Comparison of ENCODE assay signal across 14 mouse cellular contexts in genomic region chr15:102262582-102262981, GRCm38 (mm10). TPM values are rescaled to one million over a fixed set of nuclear protein-coding genes. Genes with fewer than 3 reads are reported as not detected.
DNase-seq lines count a peak whose midpoint lies in the region; ATAC-seq lines count a peak whose summit lies in the region.
"Had no signal": no experiment of that assay in that cellular context is flagged by ENCODE, and none has a peak within 500 bp of the region (broad histone marks: within the 10 kb centered on the region; RNA-seq: fewer than 3 reads in every experiment).

No protein-coding gene starts in this region.

- H3K4me2 ChIP-seq in embryonic facial prominence, embryonic 14.5 days (ENCODE audit: low read depth, low read length), result no peak overlapping the region
- H3K4me2 ChIP-seq: hindbrain, embryonic 15.5 days; kidney, embryonic 15.5 days had no signal

- DNase-seq in A20 (ENCODE audit: low read depth, low spot score), result peak; percentile 23
- peak; percentile 82 for DNase-seq in embryonic facial prominence, embryonic 14.5 days (ENCODE audit: low spot score)
- no peak for DNase-seq in natural killer cell, adult 2 months (ENCODE audit: low spot score in 2 of 2)
- no peak for DNase-seq in cerebellum, postnatal 4 days (ENCODE audit: low spot score in 2 of 2)
- no peak for DNase-seq in embryo, embryonic 9.5 days (ENCODE audit: extremely low spot score)
- DNase-seq: cerebellum, postnatal 10 days; gastrocnemius, postnatal 25 days; lung, adult 18-20 months had no signal

- no peak overlapping the region for H3K9ac ChIP-seq in embryonic facial prominence, embryonic 14.5 days (ENCODE audit: low read depth, low read length)
- H3K9ac ChIP-seq: hindbrain, embryonic 15.5 days; kidney, embryonic 15.5 days had no signal

- H3K36me3 ChIP-seq in embryonic facial prominence, embryonic 14.5 days (ENCODE audit: control insufficient read depth, insufficient read depth, low read length), result no peaks in the 10 kb centered on the region
- H3K36me3 ChIP-seq: hindbrain, embryonic 15.5 days; kidney, embryonic 15.5 days had no signal

- H3K4me1 ChIP-seq in embryonic facial prominence, embryonic 14.5 days (ENCODE audit: control insufficient read depth, insufficient read depth, low read length), result peaks cover 25% of the 10 kb centered on the region; the same call in 1 of the 2 replicates

- no peaks in the 10 kb centered on the region for H3K27me3 ChIP-seq in embryonic facial prominence, embryonic 14.5 days (replicated peaks; ENCODE audit: control insufficient read depth, insufficient read depth, low read length)

- H3K4me3 ChIP-seq in embryonic facial prominence, embryonic 14.5 days (ENCODE audit: low read depth, low read length), result no peak overlapping the region
- H3K4me3 ChIP-seq: hindbrain, embryonic 15.5 days; kidney, embryonic 15.5 days had no signal

- no peaks in the 10 kb centered on the region for H3K9me3 ChIP-seq in embryonic facial prominence, embryonic 14.5 days (ENCODE audit: control insufficient read depth, low read length)
- H3K9me3 ChIP-seq: hindbrain, embryonic 15.5 days; kidney, embryonic 15.5 days had no signal

- ATAC-seq in CD4-positive, CD25-positive, alpha-beta regulatory T cell, adult 4 months, result peak; percentile 10
- ATAC-seq in embryonic facial prominence, embryonic 14.5 days (ENCODE audit: low read depth), result peak; percentile 61
- 0 out of 2 replicates have a peak, but pooled peaks have one; percentile 12 for ATAC-seq in megakaryocyte, adult 5-6 weeks (ENCODE audit: poor library complexity, severe bottlenecking)

- H3K27ac ChIP-seq in embryonic facial prominence, embryonic 14.5 days (replicated peaks; ENCODE audit: low read depth, low read length), result peak overlapping the region; percentile 71; the same call in 1 of the 2 replicates
- H3K27ac ChIP-seq: hindbrain, embryonic 15.5 days; kidney, embryonic 15.5 days had no signal

- 39% methylated on average over 7 of the region's 7 CpGs for WGBS in embryonic facial prominence, embryonic 14.5 days

RNA-seq across cellular contexts. Expression of gene Rarg, which starts 5.3 kb away (rescaled TPM):
- polyA plus RNA-seq in CD4-positive, CD25-positive, alpha-beta regulatory T cell, adult 4 months (2017; shearing (Covaris generic)), result 10 to 100 TPM; 17.7 to 18.3 TPM
- 73.8 and 75.3 TPM in 2 replicates for polyA plus RNA-seq in embryonic facial prominence, embryonic 14.5 days (2014; fragmentation: Nextera tagmentation; extraction: Ambion mirVana)
- total RNA-seq in megakaryocyte, adult 5-6 weeks (2015), result 34.6 and 39.9 TPM in 2 replicates
- 30.8 and 31.9 TPM in 2 replicates for total RNA-seq in megakaryocyte, adult 5-6 weeks (2017)

RNA-seq across cellular contexts. Expression of gene Gm9918, which starts 7.8 kb away (rescaled TPM):
- not detected for polyA plus RNA-seq in CD4-positive, CD25-positive, alpha-beta regulatory T cell, adult 4 months (2017; shearing (Covaris generic))
- polyA plus RNA-seq in embryonic facial prominence, embryonic 14.5 days (2014; fragmentation: Nextera tagmentation; extraction: Ambion mirVana), result 0.71 and 1.1 TPM in 2 replicates
- total RNA-seq in megakaryocyte, adult 5-6 weeks (2015), result not detected in 2 replicates
- not detected in 2 replicates for total RNA-seq in megakaryocyte, adult 5-6 weeks (2017)
- total RNA-seq: gastrocnemius, postnatal 25 days; layer of hippocampus, postnatal 14 days; megakaryocyte-erythroid progenitor cell, adult 5-6 weeks had no signal

RNA-seq across cellular contexts. Expression of gene Mfsd5, which starts 16.7 kb away (rescaled TPM):
- 10 to 100 TPM; 28.3 to 31.4 TPM for polyA plus RNA-seq in CD4-positive, CD25-positive, alpha-beta regulatory T cell, adult 4 months (2017; shearing (Covaris generic))
- polyA plus RNA-seq in embryonic facial prominence, embryonic 14.5 days (2014; fragmentation: Nextera tagmentation; extraction: Ambion mirVana), result 64.6 and 67.2 TPM in 2 replicates
- total RNA-seq in megakaryocyte, adult 5-6 weeks (2015), result 49.8 and 64.3 TPM in 2 replicates
- total RNA-seq in megakaryocyte, adult 5-6 weeks (2017), result 34.8 and 35.1 TPM in 2 replicates

RNA-seq across cellular contexts. Expression of gene Itgb7, which starts 30.8 kb away (rescaled TPM):
- polyA plus RNA-seq in CD4-positive, CD25-positive, alpha-beta regulatory T cell, adult 4 months (2017; shearing (Covaris generic)), result 100 to 1,000 TPM; 336 to 432 TPM
- 2.1 and 4.1 TPM in 2 replicates for polyA plus RNA-seq in embryonic facial prominence, embryonic 14.5 days (2014; fragmentation: Nextera tagmentation; extraction: Ambion mirVana)
- total RNA-seq in megakaryocyte, adult 5-6 weeks (2015), result 638 and 660 TPM in 2 replicates
- 1,192 and 1,305 TPM in 2 replicates for total RNA-seq in megakaryocyte, adult 5-6 weeks (2017)

RNA-seq across cellular contexts. Expression of gene Espl1, which starts 33.5 kb away (rescaled TPM):
- 1 to 10 TPM; 1.5 to 6.7 TPM for polyA plus RNA-seq in CD4-positive, CD25-positive, alpha-beta regulatory T cell, adult 4 months (2017; shearing (Covaris generic))
- polyA plus RNA-seq in embryonic facial prominence, embryonic 14.5 days (2014; fragmentation: Nextera tagmentation; extraction: Ambion mirVana), result 22.4 and 24.0 TPM in 2 replicates
- 26.3 and 37.4 TPM in 2 replicates for total RNA-seq in megakaryocyte, adult 5-6 weeks (2015)
- total RNA-seq in megakaryocyte, adult 5-6 weeks (2017), result 15.2 and 30.9 TPM in 2 replicates

Comparison
In these comparisons a context has a peak if more than half of its experiments do, and no peak if none do; other contexts are left out.
1. DNase-seq: peak in A20 (single experiment) and embryonic facial prominence, embryonic 14.5 days (single experiment); none in natural killer cell, adult 2 months (0 of 2), cerebellum, postnatal 4 days (0 of 2) and embryo, embryonic 9.5 days (single experiment).
2. ATAC-seq: peak in every context shown above with its lines; median percentile 61 in embryonic facial prominence, embryonic 14.5 days; 12 in megakaryocyte, adult 5-6 weeks; 10 in CD4-positive, CD25-positive, alpha-beta regulatory T cell, adult 4 months.